Mouse (Mus musculus) ZHBTc4 (cell line): ENCODE measurements around the gene Dcaf7.

Experiments used
- DNase-seq: peaks from one replicate; pipeline ENCODE4 v3.0.0-alpha.2; 2011; ENCODE audit warnings: low read depth, low spot score

The Dcaf7 gene

GRCm38 (mm10) chr11:106045256-106045655 lies 8.6 kb downstream of the Dcaf7 start:
- no peak for DNase-seq

GRCm38 (mm10) chr11:106045780-106046179 lies 9.1 kb downstream of the Dcaf7 start:
- DNase-seq = no peak

- no peak for DNase-seq
Observed at GRCm38 (mm10) chr11:106046584-106046983, 9.9 kb downstream of the Dcaf7 start.

- DNase-seq = no peak
Observed at GRCm38 (mm10) chr11:106053921-106054320, 17.2 kb downstream of the Dcaf7 start.

GRCm38 (mm10) chr11:106054600-106054999 lies 17.9 kb downstream of the Dcaf7 start:
- DNase-seq = no peak

- DNase-seq = no peak
Observed at GRCm38 (mm10) chr11:106055341-106055740, 18.7 kb downstream of the Dcaf7 start.

GRCm38 (mm10) chr11:106056819-106057491 lies 20.3 kb downstream of the Dcaf7 start:
- no peak for DNase-seq

- DNase-seq = peak; percentile 17
Observed at GRCm38 (mm10) chr11:106058020-106058419, 21.3 kb downstream of the Dcaf7 start.

- no peak for DNase-seq
Observed at GRCm38 (mm10) chr11:106060549-106060948, 23.9 kb downstream of the Dcaf7 start.

- DNase-seq = no peak
Observed at GRCm38 (mm10) chr11:106061311-106061710, 24.6 kb downstream of the Dcaf7 start.

- no peak for DNase-seq
Observed at GRCm38 (mm10) chr11:106063756-106064155, 27.1 kb downstream of the Dcaf7 start.

- no peak for DNase-seq
Observed at GRCm38 (mm10) chr11:106065073-106065922, 28.6 kb downstream of the Dcaf7 start.

GRCm38 (mm10) chr11:106065923-106066571 lies 29.4 kb downstream of the Dcaf7 start, which contains the start of gene Taco1:
Taco1 (plus strand) TSS chr11:106066061.
- DNase-seq = peak; percentile 98

GRCm38 (mm10) chr11:106066616-106067015 lies 29.9 kb downstream of the Dcaf7 start:
- peak; percentile 90 for DNase-seq

- no peak for DNase-seq
Observed at GRCm38 (mm10) chr11:106073774-106074173, 37.1 kb downstream of the Dcaf7 start.

GRCm38 (mm10) chr11:106076321-106076720 lies 39.6 kb downstream of the Dcaf7 start:
- peak; percentile 80 for DNase-seq

GRCm38 (mm10) chr11:106083708-106084701 lies 47.3 kb downstream of the Dcaf7 start, which contains the start of gene Map3k3:
Map3k3 (plus strand) TSS chr11:106084613.
- peak; percentile 100 for DNase-seq

- peak; percentile 82 for DNase-seq
Observed at GRCm38 (mm10) chr11:106084911-106085561, 48.4 kb downstream of the Dcaf7 start.

GRCm38 (mm10) chr11:106098223-106098622 lies 61.6 kb downstream of the Dcaf7 start:
- DNase-seq = no peak

- DNase-seq = no peak
Observed at GRCm38 (mm10) chr11:106102866-106103265, 66.2 kb downstream of the Dcaf7 start.
